Mouse (Mus musculus) fibroblast of lung, adult 2 months (primary cell): ENCODE data around the gene Six4.
"Not testable (repeated sequence)": the region's sequence is repeated elsewhere in the genome, so short reads cannot be mapped to it uniquely, and the experiment has no call there.

Experiments
- DNase-seq: peaks from one replicate; pipeline ENCODE4 v3.0.0-alpha.2; 2011; ENCODE audit warnings: low read depth

Gene Six4

GRCm38 (mm10) chr12:73113196-73113595 is at the start of gene Six4:
Gene Six4, minus strand, starts transcription at chr12:73113456.
- peak; percentile 68 for DNase-seq

GRCm38 (mm10) chr12:73162408-73163181 is 49.3 kb upstream of the Six4 start:
- no peak for DNase-seq

GRCm38 (mm10) chr12:73160341-73160740 is 47.1 kb upstream of the Six4 start:
- DNase-seq: peak; percentile 19

GRCm38 (mm10) chr12:73154150-73154549 is 40.9 kb upstream of the Six4 start:
- DNase-seq: no peak

- not testable (repeated sequence) for DNase-seq
These were observed 37.8 kb upstream of the Six4 start for GRCm38 (mm10) chr12:73151038-73151437.

- DNase-seq: peak; percentile 99
These were observed 34.0 kb upstream of the Six4 start for GRCm38 (mm10) chr12:73147236-73147635.

DNA sequence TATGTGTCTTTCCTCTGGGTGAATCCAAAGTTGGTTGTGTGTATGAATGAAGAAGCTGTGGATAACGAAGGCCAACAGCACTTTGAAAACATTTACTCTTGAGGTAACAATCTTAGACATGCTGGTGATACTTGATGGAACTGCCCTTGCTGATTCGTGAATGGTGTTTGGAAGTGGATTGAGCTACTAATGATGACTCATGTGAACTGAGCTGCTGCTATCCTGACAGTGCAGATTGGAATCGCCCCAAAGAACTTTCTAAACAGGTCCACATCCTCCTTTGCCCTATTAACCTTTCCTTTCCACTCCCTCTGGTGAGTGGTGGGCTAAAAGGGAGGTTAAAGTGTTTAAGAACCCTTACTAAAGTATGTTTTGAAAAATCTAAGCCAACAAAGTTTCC is 27.5 kb upstream of the Six4 start:
- DNase-seq: no peak

DNA sequence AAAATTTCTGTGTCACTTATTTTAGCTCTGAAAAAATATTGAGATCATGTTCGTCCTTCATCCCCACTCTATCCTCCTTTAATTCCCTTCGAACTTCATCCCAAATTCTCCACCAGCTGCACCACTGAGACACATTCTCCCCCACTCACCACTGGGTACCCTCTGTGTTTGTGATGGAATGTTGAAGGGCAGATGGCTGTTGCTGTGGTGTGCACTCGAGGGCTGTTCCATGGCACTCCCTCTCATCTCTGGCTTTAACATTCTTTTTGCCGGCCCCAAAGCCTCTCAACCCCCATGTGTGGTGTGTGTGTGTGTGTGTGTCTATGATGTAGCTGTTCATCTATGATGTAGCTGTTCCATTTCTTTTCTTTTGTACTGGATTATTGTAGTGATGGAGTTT is 12.0 kb upstream of the Six4 start:
- no peak for DNase-seq

DNA sequence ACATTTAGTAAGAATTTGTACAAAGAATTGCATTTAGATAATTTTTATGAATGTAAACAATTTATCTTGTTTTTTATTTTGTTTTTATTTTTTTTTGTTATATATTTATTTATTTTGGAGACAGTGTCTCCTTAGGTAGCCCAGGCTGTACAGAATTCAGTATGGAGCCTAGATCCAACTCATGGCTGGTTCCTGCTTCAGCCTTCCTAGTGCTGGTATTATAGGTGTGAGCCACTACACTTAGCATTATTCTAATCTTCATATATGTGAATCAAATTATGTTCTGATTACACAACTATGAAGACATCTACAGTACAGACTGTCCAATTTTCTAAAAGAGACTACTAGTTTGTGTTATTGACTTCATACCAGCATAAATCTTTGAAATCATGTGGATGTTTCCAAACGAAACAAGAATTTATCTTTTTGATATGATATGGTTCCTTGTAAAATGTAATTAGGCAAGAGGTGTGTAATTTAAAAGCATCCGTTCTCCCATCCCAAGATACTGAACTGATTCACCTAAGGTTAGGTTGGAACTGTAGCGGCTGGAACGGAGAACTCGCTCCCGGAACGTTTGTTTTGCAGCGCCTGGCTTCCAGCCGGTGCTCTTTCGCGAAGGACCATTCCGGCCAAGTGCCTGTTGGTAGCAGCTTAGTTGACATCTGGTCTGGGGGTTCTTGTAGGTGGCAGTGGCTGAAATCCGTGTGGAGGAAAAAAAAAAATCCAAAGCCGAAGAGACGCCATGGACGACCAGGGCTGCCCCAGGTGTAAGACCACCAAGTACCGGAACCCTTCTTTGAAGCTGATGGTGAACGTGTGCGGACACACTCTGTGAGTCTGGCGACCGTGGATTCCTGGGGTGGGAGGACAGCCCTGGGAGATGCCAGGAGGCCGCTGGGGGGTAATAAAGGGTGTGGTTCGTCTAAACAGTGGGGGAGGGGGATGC is 10.1 kb upstream of the Six4 start, which contains the start of gene Mnat1:
Gene Mnat1, plus strand, starts transcription at position 625 of the 949 bp plus-strand sequence.
- DNase-seq: peak; percentile 68

- DNase-seq: no peak
These were observed 749 bp downstream of the Six4 start for GRCm38 (mm10) chr12:73112326-73113087.

DNA sequence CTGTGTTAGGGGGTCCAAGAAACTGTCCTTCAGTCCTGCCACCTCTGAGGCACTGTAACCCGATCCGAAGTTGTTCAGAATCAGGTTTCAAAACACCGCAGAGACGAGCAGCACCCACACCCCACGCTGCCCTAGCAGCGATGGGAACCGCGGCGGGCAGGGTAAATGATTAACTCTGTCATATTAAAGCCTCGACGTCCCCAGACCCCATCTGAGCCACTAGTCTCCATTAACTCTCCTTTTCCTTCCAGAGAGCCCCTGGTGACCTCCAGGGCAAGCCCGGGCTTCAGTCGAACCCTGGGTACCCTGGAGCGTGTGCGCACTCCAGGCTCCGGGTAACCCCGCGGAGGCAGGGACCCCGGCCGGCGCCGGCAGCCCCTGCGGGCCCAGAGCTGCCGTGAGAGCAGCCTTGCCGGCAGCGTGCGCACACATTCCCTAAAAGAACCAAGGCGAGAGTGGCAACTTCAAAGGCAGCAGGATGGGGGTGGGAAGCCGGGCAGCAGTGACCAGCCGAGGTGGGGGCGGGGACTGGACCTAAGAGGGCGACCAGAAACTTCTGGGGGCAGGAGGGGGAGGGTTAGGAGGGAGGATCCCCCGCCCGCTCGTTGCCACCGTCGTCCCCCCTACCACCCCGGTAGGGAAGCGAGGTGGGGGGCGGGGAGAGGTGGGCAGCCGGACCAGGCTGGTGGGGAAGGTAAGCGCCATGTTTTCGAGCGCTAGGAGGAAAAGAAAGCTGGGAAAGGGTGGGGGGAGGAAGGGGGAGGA is 1.5 kb downstream of the Six4 start:
- DNase-seq: no peak

GRCm38 (mm10) chr12:73110431-73111111 is 2.7 kb downstream of the Six4 start:
- no peak for DNase-seq

DNA sequence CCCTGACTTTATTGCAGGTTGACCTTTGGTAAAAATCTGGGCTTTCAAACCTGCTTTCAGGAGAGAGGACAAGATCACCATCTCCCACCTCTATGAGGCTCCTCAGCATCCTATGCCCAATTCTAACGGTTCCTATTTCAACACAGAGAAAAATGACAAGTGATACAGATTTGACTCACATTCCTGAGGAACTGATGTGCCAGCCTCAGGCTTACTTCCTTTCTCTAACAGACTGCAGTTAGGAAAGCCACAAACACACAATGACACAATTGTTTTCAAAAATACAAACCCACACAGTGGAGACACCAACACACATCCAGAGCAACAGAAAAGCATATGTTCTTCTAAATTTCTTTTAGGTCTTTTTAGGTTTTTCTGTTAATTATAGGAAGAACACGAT is 5.4 kb downstream of the Six4 start:
- DNase-seq: no peak

DNA sequence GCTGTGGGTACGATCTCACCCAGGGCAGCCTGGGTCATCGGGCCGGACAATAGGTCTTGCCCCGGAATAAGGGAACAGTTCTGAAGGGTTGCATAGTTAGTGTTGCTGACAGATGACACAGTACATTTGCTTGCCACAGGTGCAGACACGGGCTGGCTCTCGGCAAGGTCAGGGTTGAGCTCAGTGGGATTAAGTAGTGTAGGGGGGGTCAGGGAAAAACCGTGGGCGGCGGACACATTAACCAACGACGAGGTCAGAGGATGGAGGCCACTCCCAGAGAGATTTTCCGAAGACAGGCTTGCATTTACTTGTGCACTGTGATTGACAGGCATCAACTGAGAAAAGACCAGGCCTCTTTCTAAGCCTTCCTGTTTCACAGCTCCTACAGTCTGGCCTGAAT is 9.5 kb downstream of the Six4 start:
- no peak for DNase-seq

DNA sequence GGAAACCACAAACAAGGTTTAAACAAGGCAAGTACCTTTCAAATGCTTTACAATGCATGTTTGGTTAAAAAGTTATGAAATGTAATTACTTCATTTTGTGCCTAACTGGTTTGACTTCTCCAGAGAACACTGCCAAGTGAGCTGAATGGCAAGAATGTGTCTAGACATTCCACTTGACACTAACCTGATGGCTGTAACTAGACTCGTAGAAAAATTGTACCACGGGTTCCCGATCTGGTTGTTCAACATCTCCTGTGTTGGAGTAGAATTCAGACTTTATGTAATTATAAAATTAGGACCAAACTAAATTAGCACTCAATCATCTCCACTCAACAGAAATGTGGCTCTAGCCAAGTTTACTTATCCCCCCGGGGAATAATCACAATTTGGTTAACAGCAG is 14.7 kb downstream of the Six4 start:
- DNase-seq: no peak

- not testable (repeated sequence) for DNase-seq
These were observed 17.1 kb downstream of the Six4 start for GRCm38 (mm10) chr12:73096177-73096576.

DNA sequence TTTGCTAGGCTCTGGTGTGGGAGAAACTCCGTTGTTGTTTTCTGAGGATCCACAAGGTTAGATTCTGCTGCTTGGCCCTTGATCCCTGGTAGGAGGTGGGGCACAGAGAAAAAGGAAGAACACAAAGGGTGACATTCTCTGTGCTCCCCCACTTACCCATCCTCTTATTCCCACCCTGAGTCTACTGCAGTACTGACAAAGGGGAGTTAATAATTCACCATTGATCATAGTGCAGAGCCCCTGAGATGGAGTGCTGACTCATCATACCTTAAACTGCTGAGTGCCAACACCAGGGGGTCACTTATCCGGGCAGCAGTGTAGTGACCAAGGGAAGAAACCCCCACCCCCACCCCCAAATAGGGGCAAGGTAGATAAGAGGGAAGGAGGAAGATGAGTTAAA is 18.7 kb downstream of the Six4 start:
- DNase-seq: no peak

- no peak for DNase-seq
These were observed 19.1 kb downstream of the Six4 start for GRCm38 (mm10) chr12:73094189-73094588.

DNA sequence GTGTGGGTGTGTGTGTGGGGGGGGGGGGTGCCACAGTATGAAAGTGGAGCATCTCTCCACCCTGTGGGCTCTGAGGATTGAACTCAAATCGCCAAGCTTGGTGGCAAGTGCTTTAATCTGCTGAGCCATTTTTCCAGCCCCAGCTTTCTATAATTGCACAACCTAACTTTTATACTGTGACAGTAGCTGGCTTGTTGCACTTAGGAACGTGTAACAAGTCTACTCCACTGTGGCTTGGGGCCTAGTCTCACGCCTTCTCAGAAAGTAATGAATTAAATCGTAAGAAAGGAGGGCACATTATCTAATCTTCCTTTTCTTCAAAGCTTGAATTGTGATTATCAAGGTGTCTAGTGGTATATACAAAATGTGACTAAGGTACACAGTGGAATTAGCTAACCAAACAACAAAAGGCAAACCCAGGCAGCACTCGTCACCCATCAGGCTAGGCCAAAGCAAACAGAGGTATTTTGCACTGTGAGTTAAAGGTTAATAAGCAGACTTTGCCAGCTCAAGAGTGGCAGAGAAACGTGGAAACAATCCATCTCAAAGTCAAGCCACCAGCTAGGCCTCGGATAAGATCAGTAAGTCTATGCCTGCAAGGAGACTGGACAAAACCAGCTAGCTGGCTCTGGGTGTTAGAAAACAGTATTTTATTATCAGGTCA is 22.5 kb downstream of the Six4 start:
- no peak for DNase-seq

- DNase-seq: no peak
These were observed 24.3 kb downstream of the Six4 start for GRCm38 (mm10) chr12:73088911-73089310.
